Mouse (Mus musculus) heart, postnatal 10 days (tissue): ENCODE data around the gene Il1rapl1. TPM values are rescaled to one million over a fixed set of nuclear protein-coding genes. Genes with fewer than 3 reads are reported as not detected.

Experiments used
- DNase-seq, 2 experiments: peaks; one replicate each; pipeline ENCODE4 v3.0.0; 2021
- intact Hi-C: fragments of 180-260 bp; cut with DNase I; formaldehyde crosslinking; loops from one replicate; pipeline ENCODE4 v1.15.1; 2025
- total RNA-seq, 2 experiments: library from RNA; stranded (reverse); gene quantifications; 2 replicates each; pipeline ENCODE4 v1.2.3; 2021

Il1rapl1 gene
- total RNA-seq = under 1 TPM in 1 of 2 experiments, not detected in 1; 0.10 TPM

- DNase-seq = peak in 1 of 2 experiments; percentile 1
- intact Hi-C loops = loop anchor here (5.0 kb wide), 1 partner anchor 458 kb away; no protein-coding TSS in a partner anchor
These were observed at the start of gene Il1rapl1 for GRCm38 (mm10) chrX:88115609-88116073. Gene Il1rapl1, minus strand, starts transcription at chrX:88115645.

GRCm38 (mm10) chrX:88158037-88158436, 42.6 kb upstream of the Il1rapl1 start:
- no peak for DNase-seq
- intact Hi-C loops = no loop called here

- no peak for DNase-seq
- intact Hi-C loops = no loop called here
These were observed 10.2 kb upstream of the Il1rapl1 start for GRCm38 (mm10) chrX:88125612-88126011.

GRCm38 (mm10) chrX:88120070-88120469, 4.6 kb upstream of the Il1rapl1 start:
- intact Hi-C loops = no loop called here
- no peak for DNase-seq

GRCm38 (mm10) chrX:88117858-88118257, 2.4 kb upstream of the Il1rapl1 start:
- no peak for DNase-seq
- intact Hi-C loops = loop anchor here (5.0 kb wide), 1 partner anchor 461 kb away; no protein-coding TSS in a partner anchor

GRCm38 (mm10) chrX:88116326-88116725, 881 bp upstream of the Il1rapl1 start:
- DNase-seq = no peak
- intact Hi-C loops = loop anchor here (5.0 kb wide), 1 partner anchor 459 kb away; no protein-coding TSS in a partner anchor

GRCm38 (mm10) chrX:88113561-88113960, 1.9 kb downstream of the Il1rapl1 start:
- intact Hi-C loops = no loop called here
- DNase-seq = no peak

- intact Hi-C loops = no loop called here
- DNase-seq = no peak
These were observed 3.2 kb downstream of the Il1rapl1 start for GRCm38 (mm10) chrX:88112254-88112653.

- intact Hi-C loops = no loop called here
- no peak for DNase-seq
These were observed 5.7 kb downstream of the Il1rapl1 start for GRCm38 (mm10) chrX:88109733-88110132.

GRCm38 (mm10) chrX:88093936-88094569, 21.4 kb downstream of the Il1rapl1 start:
- intact Hi-C loops = no loop called here
- DNase-seq = no peak

- DNase-seq = no peak
- intact Hi-C loops = no loop called here
These were observed 25.6 kb downstream of the Il1rapl1 start for GRCm38 (mm10) chrX:88089873-88090272.

GRCm38 (mm10) chrX:88072741-88073419, 42.6 kb downstream of the Il1rapl1 start:
- intact Hi-C loops = no loop called here
- no peak for DNase-seq

GRCm38 (mm10) chrX:88070368-88070767, 45.1 kb downstream of the Il1rapl1 start:
- DNase-seq = no peak
- intact Hi-C loops = no loop called here

- no peak for DNase-seq
- intact Hi-C loops = no loop called here
These were observed 71.9 kb downstream of the Il1rapl1 start for GRCm38 (mm10) chrX:88043556-88043955.

- intact Hi-C loops = no loop called here
- DNase-seq = no peak
These were observed 76.5 kb downstream of the Il1rapl1 start for GRCm38 (mm10) chrX:88038984-88039383.

- no peak for DNase-seq
- intact Hi-C loops = no loop called here
These were observed 218.3 kb downstream of the Il1rapl1 start for GRCm38 (mm10) chrX:87897172-87897571.

- DNase-seq = no peak
- intact Hi-C loops = no loop called here
These were observed 223.5 kb downstream of the Il1rapl1 start for GRCm38 (mm10) chrX:87891916-87892315.

GRCm38 (mm10) chrX:87854107-87854506, 261.3 kb downstream of the Il1rapl1 start:
- no peak for DNase-seq
- intact Hi-C loops = no loop called here

- no peak for DNase-seq
- intact Hi-C loops = no loop called here
These were observed 301.6 kb downstream of the Il1rapl1 start for GRCm38 (mm10) chrX:87813884-87814283.

GRCm38 (mm10) chrX:87807717-87808116, 307.7 kb downstream of the Il1rapl1 start:
- intact Hi-C loops = no loop called here
- DNase-seq = no peak

GRCm38 (mm10) chrX:87793011-87793410, 322.4 kb downstream of the Il1rapl1 start:
- no peak for DNase-seq
- intact Hi-C loops = no loop called here

GRCm38 (mm10) chrX:87710589-87710988, 404.9 kb downstream of the Il1rapl1 start:
- no peak for DNase-seq
- intact Hi-C loops = no loop called here
